Mouse (Mus musculus): ENCODE data around the gene Pacs2. TPM values are rescaled to one million over a fixed set of nuclear protein-coding genes. Genes with fewer than 3 reads are reported as not detected.

Gene Pacs2
- polyA plus RNA-seq, 1 experiment from 2014 or later: 28.7 TPM

- Histone ChIP-seq H3K27ac (replicated peaks; ENCODE audit: low read depth, low read length) (no peak overlapping the region), H3K36me3 (ENCODE audit: control insufficient read depth, insufficient read depth, low read length) (peaks cover 15% of the 10 kb centered on the region; the same call in 1 of the 2 replicates), H3K4me1 (ENCODE audit: control insufficient read depth, insufficient read depth, low read length) (peaks cover 31% of the 10 kb centered on the region), H3K27me3 (ENCODE audit: control insufficient read depth, insufficient read depth, low read length) (no peaks in the 10 kb centered on the region), H3K9ac (replicated peaks; ENCODE audit: low read length) (peak overlapping the region; percentile 31; the same call in 1 of the 2 replicates), H3K4me3 (replicated peaks; ENCODE audit: low read depth, low read length) (no peak overlapping the region), H3K4me2 (ENCODE audit: low read length) (peak overlapping the region; percentile 19; the same call in 1 of the 2 replicates), H3K9me3 (ENCODE audit: control insufficient read depth, low read length) (no peaks in the 10 kb centered on the region)
- ATAC-seq (ENCODE audit: low FRiP score, low TSS enrichment) (no peak), DNase-seq (no peak)
- WGBS: 80% methylated on average over 8 of the region's 8 CpGs
Observed at GRCm38 (mm10) chr12:113016976-113017375, 2.7 kb downstream of the Pacs2 start.

GRCm38 (mm10) chr12:113017429-113017984, 3.2 kb downstream of the Pacs2 start:
- WGBS: 83% methylated on average over 9 of the region's 9 CpGs
- Histone ChIP-seq H3K4me2 (ENCODE audit: low read length) (no peak overlapping the region), H3K9me3 (ENCODE audit: control insufficient read depth, low read length) (no peaks in the 10 kb centered on the region), H3K4me3 (replicated peaks; ENCODE audit: low read depth, low read length) (no peak overlapping the region), H3K27me3 (ENCODE audit: control insufficient read depth, insufficient read depth, low read length) (no peaks in the 10 kb centered on the region), H3K4me1 (ENCODE audit: control insufficient read depth, insufficient read depth, low read length) (peaks cover 31% of the 10 kb centered on the region), H3K36me3 (ENCODE audit: control insufficient read depth, insufficient read depth, low read length) (peaks cover 16% of the 10 kb centered on the region; the same call in 1 of the 2 replicates), H3K9ac (replicated peaks; ENCODE audit: low read length) (no peak overlapping the region), H3K27ac (replicated peaks; ENCODE audit: low read depth, low read length) (no peak overlapping the region)
- DNase-seq: no peak
- ATAC-seq (ENCODE audit: low FRiP score, low TSS enrichment): no peak

GRCm38 (mm10) chr12:113018763-113019162, 4.5 kb downstream of the Pacs2 start:
- Histone ChIP-seq H3K27ac (replicated peaks; ENCODE audit: low read depth, low read length) (no peak overlapping the region), H3K27me3 (ENCODE audit: control insufficient read depth, insufficient read depth, low read length) (no peaks in the 10 kb centered on the region), H3K36me3 (ENCODE audit: control insufficient read depth, insufficient read depth, low read length) (peaks cover 19% of the 10 kb centered on the region), H3K4me3 (replicated peaks; ENCODE audit: low read depth, low read length) (no peak overlapping the region), H3K4me1 (ENCODE audit: control insufficient read depth, insufficient read depth, low read length) (peaks cover 22% of the 10 kb centered on the region), H3K4me2 (ENCODE audit: low read length) (no peak overlapping the region), H3K9ac (replicated peaks; ENCODE audit: low read length) (no peak overlapping the region), H3K9me3 (ENCODE audit: control insufficient read depth, low read length) (no peaks in the 10 kb centered on the region)
- ATAC-seq (ENCODE audit: low FRiP score, low TSS enrichment): no peak
- DNase-seq: no peak
- WGBS: 91% methylated on average over 4 of the region's 4 CpGs

- no peak for ATAC-seq (ENCODE audit: low FRiP score, low TSS enrichment)
- H3K4me1 ChIP-seq (ENCODE audit: control insufficient read depth, insufficient read depth, low read length): peaks cover 10% of the 10 kb centered on the region; the same call in 1 of the 2 replicates
- DNase-seq: no peak
- no peak overlapping the region for H3K4me2 ChIP-seq (ENCODE audit: low read length)
- no peak overlapping the region for H3K4me3 ChIP-seq (replicated peaks; ENCODE audit: low read depth, low read length)
- no peak overlapping the region for H3K27ac ChIP-seq (replicated peaks; ENCODE audit: low read depth, low read length)
- H3K27me3 ChIP-seq (ENCODE audit: control insufficient read depth, insufficient read depth, low read length): no peaks in the 10 kb centered on the region
- no peak overlapping the region for H3K9ac ChIP-seq (replicated peaks; ENCODE audit: low read length)
- H3K9me3 ChIP-seq (ENCODE audit: control insufficient read depth, low read length): no peaks in the 10 kb centered on the region
- H3K36me3 ChIP-seq (ENCODE audit: control insufficient read depth, insufficient read depth, low read length): peaks cover 22% of the 10 kb centered on the region
Observed at GRCm38 (mm10) chr12:113021488-113021887, 7.2 kb downstream of the Pacs2 start.

GRCm38 (mm10) chr12:113023082-113023481, 8.8 kb downstream of the Pacs2 start:
- no peak for ATAC-seq (ENCODE audit: low FRiP score, low TSS enrichment)
- Histone ChIP-seq H3K36me3 (ENCODE audit: control insufficient read depth, insufficient read depth, low read length) (peaks cover 22% of the 10 kb centered on the region), H3K9me3 (ENCODE audit: control insufficient read depth, low read length) (no peaks in the 10 kb centered on the region), H3K4me3 (replicated peaks; ENCODE audit: low read depth, low read length) (no peak overlapping the region), H3K27me3 (ENCODE audit: control insufficient read depth, insufficient read depth, low read length) (no peaks in the 10 kb centered on the region), H3K4me1 (ENCODE audit: control insufficient read depth, insufficient read depth, low read length) (peaks cover 7% of the 10 kb centered on the region), H3K9ac (replicated peaks; ENCODE audit: low read length) (no peak overlapping the region), H3K27ac (replicated peaks; ENCODE audit: low read depth, low read length) (no peak overlapping the region), H3K4me2 (ENCODE audit: low read length) (no peak overlapping the region)
- WGBS: 85% methylated on average over 4 of the region's 4 CpGs
- no peak for DNase-seq

- no peak for ATAC-seq (ENCODE audit: low FRiP score, low TSS enrichment)
Observed at GRCm38 (mm10) chr12:113026557-113026956, 12.2 kb downstream of the Pacs2 start.

GRCm38 (mm10) chr12:113027495-113027894, 13.2 kb downstream of the Pacs2 start:
- DNase-seq (no peak), ATAC-seq (ENCODE audit: low FRiP score, low TSS enrichment) (no peak)
- H3K36me3 ChIP-seq (ENCODE audit: control insufficient read depth, insufficient read depth, low read length): peaks cover 6% of the 10 kb centered on the region; the same call in 1 of the 2 replicates
- H3K4me2 ChIP-seq (ENCODE audit: low read length): no peak overlapping the region
- no peaks in the 10 kb centered on the region for H3K9me3 ChIP-seq (ENCODE audit: control insufficient read depth, low read length)
- 96% methylated on average over 2 of the region's 2 CpGs for WGBS
- peaks cover 20% of the 10 kb centered on the region for H3K4me1 ChIP-seq (ENCODE audit: control insufficient read depth, insufficient read depth, low read length)
- H3K27me3 ChIP-seq (ENCODE audit: control insufficient read depth, insufficient read depth, low read length): no peaks in the 10 kb centered on the region
- H3K4me3 ChIP-seq (replicated peaks; ENCODE audit: low read depth, low read length): no peak overlapping the region
- peak overlapping the region; percentile 20; the same call in 1 of the 2 replicates for H3K27ac ChIP-seq (replicated peaks; ENCODE audit: low read depth, low read length)
- no peak overlapping the region for H3K9ac ChIP-seq (replicated peaks; ENCODE audit: low read length)

More at GRCm38 (mm10) chr12:113026557-113026956, 12.2 kb downstream of the Pacs2 start:
- H3K27ac ChIP-seq (replicated peaks; ENCODE audit: low read depth, low read length): no peak overlapping the region
- peaks cover 15% of the 10 kb centered on the region for H3K4me1 ChIP-seq (ENCODE audit: control insufficient read depth, insufficient read depth, low read length)
- 100% methylated on average over 1 of the region's 1 CpGs for WGBS
- H3K9me3 ChIP-seq (ENCODE audit: control insufficient read depth, low read length): no peaks in the 10 kb centered on the region
- H3K36me3 ChIP-seq (ENCODE audit: control insufficient read depth, insufficient read depth, low read length): peaks cover 11% of the 10 kb centered on the region
- no peaks in the 10 kb centered on the region for H3K27me3 ChIP-seq (ENCODE audit: control insufficient read depth, insufficient read depth, low read length)
- no peak for DNase-seq
- H3K9ac ChIP-seq (replicated peaks; ENCODE audit: low read length): no peak overlapping the region
- H3K4me3 ChIP-seq (replicated peaks; ENCODE audit: low read depth, low read length): no peak overlapping the region
- no peak overlapping the region for H3K4me2 ChIP-seq (ENCODE audit: low read length)

GRCm38 (mm10) chr12:113028067-113028466, 13.8 kb downstream of the Pacs2 start:
- Histone ChIP-seq H3K9me3 (ENCODE audit: control insufficient read depth, low read length) (no peaks in the 10 kb centered on the region), H3K9ac (replicated peaks; ENCODE audit: low read length) (no peak overlapping the region), H3K27me3 (ENCODE audit: control insufficient read depth, insufficient read depth, low read length) (no peaks in the 10 kb centered on the region), H3K4me1 (ENCODE audit: control insufficient read depth, insufficient read depth, low read length) (peaks cover 26% of the 10 kb centered on the region), H3K4me3 (replicated peaks; ENCODE audit: low read depth, low read length) (no peak overlapping the region), H3K4me2 (ENCODE audit: low read length) (no peak overlapping the region), H3K27ac (replicated peaks; ENCODE audit: low read depth, low read length) (peak overlapping the region; percentile 21), H3K36me3 (ENCODE audit: control insufficient read depth, insufficient read depth, low read length) (peaks cover 6% of the 10 kb centered on the region; the same call in 1 of the 2 replicates)
- 37% methylated on average over 5 of the region's 5 CpGs for WGBS
- peak; percentile 46; the same call in 1 of the 2 replicates for ATAC-seq (ENCODE audit: low FRiP score, low TSS enrichment)
- DNase-seq: peak; percentile 29

GRCm38 (mm10) chr12:113028898-113029297, 14.6 kb downstream of the Pacs2 start:
- ATAC-seq (ENCODE audit: low FRiP score, low TSS enrichment) (no peak), DNase-seq (peak; percentile 3)
- H3K27ac ChIP-seq (replicated peaks; ENCODE audit: low read depth, low read length): peak overlapping the region; percentile 21
- H3K4me2 ChIP-seq (ENCODE audit: low read length): no peak overlapping the region
- no peaks in the 10 kb centered on the region for H3K27me3 ChIP-seq (ENCODE audit: control insufficient read depth, insufficient read depth, low read length)
- H3K9me3 ChIP-seq (ENCODE audit: control insufficient read depth, low read length): no peaks in the 10 kb centered on the region
- 0 out of 2 replicates have a peak, but pooled peaks cover 1% of the 10 kb centered on the region for H3K36me3 ChIP-seq (ENCODE audit: control insufficient read depth, insufficient read depth, low read length)
- peak overlapping the region; percentile 34; the same call in 1 of the 2 replicates for H3K9ac ChIP-seq (replicated peaks; ENCODE audit: low read length)
- peaks cover 32% of the 10 kb centered on the region for H3K4me1 ChIP-seq (ENCODE audit: control insufficient read depth, insufficient read depth, low read length)
- 60% methylated on average over 9 of the region's 9 CpGs for WGBS
- no peak overlapping the region for H3K4me3 ChIP-seq (replicated peaks; ENCODE audit: low read depth, low read length)

All from midbrain, embryonic 14.5 days (tissue).